In genomic region chr8:44979245-44979644, GRCm38 (mm10) we compare ENCODE assay signal across 15 mouse cellular contexts. TPM values are rescaled to one million over a fixed set of nuclear protein-coding genes. Genes with fewer than 3 reads are reported as not detected.
DNase-seq lines count a peak whose midpoint lies in the region; ATAC-seq and TF ChIP-seq lines count a peak whose summit lies in the region.
"Had no signal": no experiment of that assay in that cellular context is flagged by ENCODE, and none has a peak within 500 bp of the region (broad histone marks: within the 10 kb centered on the region; RNA-seq: fewer than 3 reads in every experiment).

No protein-coding gene starts in this region.

- H3K27ac ChIP-seq in heart, embryonic 10.5 days: peak overlapping the region; percentile 83
- peak overlapping the region; percentile 75; the same call in 1 of the 2 replicates for H3K27ac ChIP-seq in layer of hippocampus, adult 2 months
- peak overlapping the region; percentile 41 for H3K27ac ChIP-seq in intestine, postnatal 0 days (ENCODE audit: low read depth, low read length)
- H3K27ac ChIP-seq: midbrain, embryonic 13.5 days had no signal

- 12% methylated on average over 6 of the region's 6 CpGs for WGBS in heart, embryonic 10.5 days
- WGBS in intestine, postnatal 0 days: 27% methylated on average over 6 of the region's 6 CpGs

- H3K27me3 ChIP-seq in heart, embryonic 10.5 days (ENCODE audit: insufficient read depth, poor library complexity, severe bottlenecking): no peaks in the 10 kb centered on the region
- no peaks in the 10 kb centered on the region for H3K27me3 ChIP-seq in intestine, postnatal 0 days (replicated peaks; ENCODE audit: control insufficient read depth, insufficient read depth, low read length)
- H3K27me3 ChIP-seq: forebrain, embryonic 13.5 days had no signal

- no peak for TF ChIP-seq CTCF in layer of hippocampus, adult 2 months (conservative IDR thresholded peaks at IDR 0.05)
- no peak for TF ChIP-seq CTCF in intestine, postnatal 0 days (IDR thresholded peaks at IDR 0.05; ENCODE audit: low read depth)

- H3K4me1 ChIP-seq in heart, embryonic 10.5 days: peaks cover 78% of the 10 kb centered on the region
- peaks cover 18% of the 10 kb centered on the region for H3K4me1 ChIP-seq in intestine, postnatal 0 days (replicated peaks; ENCODE audit: control insufficient read depth, insufficient read depth, low read length)

- DNase-seq in heart, embryonic 10.5 days (ENCODE audit: low spot score): no peak
- no peak for DNase-seq in heart, postnatal 10 days
- DNase-seq in layer of hippocampus, adult 2 months (ENCODE audit: low spot score in 2 of 2): no peak
- no peak for DNase-seq in layer of hippocampus, postnatal 25 days (ENCODE audit: extremely low spot score in 1 of 2, low spot score in 1 of 2)
- peak; percentile 96 for DNase-seq in R1 (ENCODE audit: low read depth, low spot score)
- DNase-seq in frontal cortex, adult 2 months (ENCODE audit: extremely low spot score in 1 of 2, low spot score in 1 of 2): no peak
- DNase-seq: adrenal gland, adult 8-10 months; B cell, adult 2 months; gastrocnemius, postnatal 10 days; lung, postnatal 36 days had no signal

- H3K4me3 ChIP-seq in heart, embryonic 10.5 days: 0 out of 2 replicates have a peak overlapping the region, but pooled peaks have one; percentile 6
- no peak overlapping the region for H3K4me3 ChIP-seq in layer of hippocampus, adult 2 months
- H3K4me3 ChIP-seq in intestine, postnatal 0 days (ENCODE audit: low read depth, low read length): no peak overlapping the region
- H3K4me3 ChIP-seq: forebrain, embryonic 13.5 days; left cerebral cortex, adult 2 months; midbrain, embryonic 13.5 days had no signal

- H3K36me3 ChIP-seq in heart, embryonic 10.5 days: no peaks in the 10 kb centered on the region
- H3K36me3 ChIP-seq in intestine, postnatal 0 days (ENCODE audit: control insufficient read depth, insufficient read depth): no peaks in the 10 kb centered on the region; the same call in 1 of the 2 replicates
- H3K36me3 ChIP-seq: midbrain, embryonic 13.5 days had no signal

- no peak overlapping the region for H3K9ac ChIP-seq in intestine, postnatal 0 days (ENCODE audit: low read depth, low read length)
- H3K9ac ChIP-seq: forebrain, embryonic 13.5 days; midbrain, embryonic 13.5 days had no signal

- H3K4me2 ChIP-seq in intestine, postnatal 0 days (replicated peaks; ENCODE audit: low read depth): 0 out of 2 replicates have a peak overlapping the region, but pooled peaks have one; percentile 2
- H3K4me2 ChIP-seq: midbrain, embryonic 13.5 days had no signal

- H3K9me3 ChIP-seq in heart, embryonic 10.5 days: no peaks in the 10 kb centered on the region
- H3K9me3 ChIP-seq in intestine, postnatal 0 days (ENCODE audit: control insufficient read depth): no peaks in the 10 kb centered on the region
- H3K9me3 ChIP-seq: forebrain, embryonic 13.5 days; midbrain, embryonic 13.5 days had no signal

- no peak for ATAC-seq in intestine, postnatal 0 days
- no peak for ATAC-seq in megakaryocyte-erythroid progenitor cell, adult 5-6 weeks (replicated peaks; ENCODE audit: low FRiP score, low TSS enrichment, poor library complexity, severe bottlenecking)

- intact Hi-C loops in heart, postnatal 10 days (cut with DNase I): no loop called here

RNA-seq across cellular contexts. Expression of gene Fat1, which starts 44.0 kb away (rescaled TPM):
- polyA plus RNA-seq in heart, embryonic 10.5 days (2016; fragmentation: Nextera tagmentation; extraction: Ambion mirVana): 16.2 and 18.0 TPM in 2 replicates
- total RNA-seq in heart, postnatal 10 days (2021): 10 to 100 TPM; 35.8 to 44.0 TPM
- 10 to 100 TPM; 22.2 to 24.7 TPM for total RNA-seq in layer of hippocampus, adult 2 months (2021)
- 10 to 100 TPM; 22.7 to 28.7 TPM for total RNA-seq in layer of hippocampus, postnatal 25 days (2021)
- 10.4 and 10.7 TPM in 2 replicates for polyA plus RNA-seq in intestine, postnatal 0 days (2015; fragmentation: Nextera tagmentation; extraction: Ambion mirVana)
- not detected in 2 replicates for total RNA-seq in megakaryocyte-erythroid progenitor cell, adult 5-6 weeks (2014; fragmentation: Nextera tagmentation)
- total RNA-seq in megakaryocyte-erythroid progenitor cell, adult 5-6 weeks (2017): 0.09 TPM in 1 of 2 replicates, not detected in the other
- polyA plus RNA-seq in frontal cortex, adult 2 months (2012; rRNA removed): 50.4 and 54.5 TPM in 2 replicates

Comparison
In these comparisons a context has a peak if more than half of its experiments do, and no peak if none do; other contexts are left out.
1. RNA of gene Fat1, which starts 44.0 kb away (total RNA-seq): 35.8 to 44.0 TPM in heart, postnatal 10 days, 22.7 to 28.7 TPM in layer of hippocampus, postnatal 25 days and 22.2 to 24.7 TPM in layer of hippocampus, adult 2 months; 0.09 TPM in megakaryocyte-erythroid progenitor cell, adult 5-6 weeks; every median in the first group is over 10 times any median in the second.
2. Peak in every context shown above with its lines, with median percentiles within 50 percentile points of each other: H3K27ac ChIP-seq.